ENCODE assay signal across 17 mouse cellular contexts in genomic region chr11:119150442-119150841, GRCm38 (mm10).
A peak's percentile ranks its signal among the peaks of the same experiment; 100 is the strongest.
DNase-seq lines count a peak whose midpoint lies in the region; ATAC-seq and TF ChIP-seq lines count a peak whose summit lies in the region.
"Had no signal": no experiment of that assay in that cellular context is flagged by ENCODE, and none has a peak within 500 bp of the region (broad histone marks: within the 10 kb centered on the region; RNA-seq: fewer than 3 reads in every experiment).

No protein-coding gene starts in this region.

- no peak for TF ChIP-seq CTCF in forebrain, postnatal 0 days (IDR thresholded peaks at IDR 0.05; ENCODE audit: low read depth)
- TF ChIP-seq CTCF in hindbrain, postnatal 0 days (IDR thresholded peaks at IDR 0.05; ENCODE audit: low read depth): no peak

- H3K9me3 ChIP-seq in forebrain, postnatal 0 days (ENCODE audit: low read length): no peaks in the 10 kb centered on the region
- no peaks in the 10 kb centered on the region for H3K9me3 ChIP-seq in forebrain, embryonic 11.5 days (ENCODE audit: control insufficient read depth, low read length)
- no peaks in the 10 kb centered on the region for H3K9me3 ChIP-seq in neural tube, embryonic 11.5 days (ENCODE audit: control insufficient read depth, low read length)
- no peaks in the 10 kb centered on the region for H3K9me3 ChIP-seq in hindbrain, postnatal 0 days (ENCODE audit: low read length)
- H3K9me3 ChIP-seq: embryonic facial prominence, embryonic 12.5 days; heart, embryonic 12.5 days; lung, embryonic 15.5 days; megakaryocyte, embryonic 14.5 days had no signal

- 81% methylated on average over 10 of the region's 10 CpGs for WGBS in forebrain, postnatal 0 days
- WGBS in forebrain, embryonic 11.5 days: 88% methylated on average over 10 of the region's 10 CpGs
- WGBS in neural tube, embryonic 11.5 days: 72% methylated on average over 10 of the region's 10 CpGs
- 47% methylated on average over 10 of the region's 10 CpGs for WGBS in hindbrain, postnatal 0 days

- H3K9ac ChIP-seq in forebrain, postnatal 0 days: no peak overlapping the region
- no peak overlapping the region for H3K9ac ChIP-seq in forebrain, embryonic 11.5 days (ENCODE audit: low read length)
- no peak overlapping the region for H3K9ac ChIP-seq in neural tube, embryonic 11.5 days (ENCODE audit: low read length)
- H3K9ac ChIP-seq in hindbrain, postnatal 0 days (replicated peaks; ENCODE audit: low read length): no peak overlapping the region
- H3K9ac ChIP-seq: embryonic facial prominence, embryonic 12.5 days; heart, embryonic 12.5 days; lung, embryonic 15.5 days had no signal

- no peak overlapping the region for H3K27ac ChIP-seq in forebrain, postnatal 0 days (ENCODE audit: low read depth, low read length)
- H3K27ac ChIP-seq in forebrain, embryonic 11.5 days (ENCODE audit: low read depth, low read length): no peak overlapping the region
- H3K27ac ChIP-seq in neural tube, embryonic 11.5 days (ENCODE audit: low read depth, low read length): 0 out of 2 replicates have a peak overlapping the region, but pooled peaks have one; percentile 8
- H3K27ac ChIP-seq in hindbrain, postnatal 0 days: peak overlapping the region; percentile 23
- H3K27ac ChIP-seq: embryonic facial prominence, embryonic 12.5 days; lung, embryonic 15.5 days had no signal

- H3K4me1 ChIP-seq in forebrain, postnatal 0 days (ENCODE audit: insufficient read depth): no peaks in the 10 kb centered on the region
- H3K4me1 ChIP-seq in forebrain, embryonic 11.5 days (replicated peaks; ENCODE audit: control insufficient read depth, insufficient read depth, low read length): peaks cover 10% of the 10 kb centered on the region; the same call in 1 of the 2 replicates
- peaks cover 6% of the 10 kb centered on the region for H3K4me1 ChIP-seq in neural tube, embryonic 11.5 days (ENCODE audit: control insufficient read depth, insufficient read depth, low read length)
- H3K4me1 ChIP-seq in hindbrain, postnatal 0 days (ENCODE audit: insufficient read depth, low read length): no peaks in the 10 kb centered on the region
- H3K4me1 ChIP-seq: lung, embryonic 15.5 days; megakaryocyte, embryonic 14.5 days had no signal

- H3K4me3 ChIP-seq in forebrain, postnatal 0 days (ENCODE audit: low read depth, low read length): no peak overlapping the region
- no peak overlapping the region for H3K4me3 ChIP-seq in forebrain, embryonic 11.5 days (ENCODE audit: low read depth, low read length)
- no peak overlapping the region for H3K4me3 ChIP-seq in neural tube, embryonic 11.5 days (ENCODE audit: low read depth, low read length)
- no peak overlapping the region for H3K4me3 ChIP-seq in hindbrain, postnatal 0 days (ENCODE audit: low read length)
- H3K4me3 ChIP-seq: embryonic facial prominence, embryonic 12.5 days; heart, embryonic 12.5 days; lung, embryonic 15.5 days; megakaryocyte, embryonic 14.5 days had no signal

- no peak overlapping the region for H3K4me2 ChIP-seq in forebrain, postnatal 0 days (ENCODE audit: low read depth)
- H3K4me2 ChIP-seq in forebrain, embryonic 11.5 days (ENCODE audit: low read depth, low read length, severe bottlenecking): no peak overlapping the region
- no peak overlapping the region for H3K4me2 ChIP-seq in neural tube, embryonic 11.5 days (ENCODE audit: low read depth)
- H3K4me2 ChIP-seq in hindbrain, postnatal 0 days (ENCODE audit: low read depth, low read length): no peak overlapping the region
- H3K4me2 ChIP-seq: embryonic facial prominence, embryonic 12.5 days; heart, embryonic 12.5 days; lung, embryonic 15.5 days had no signal

- peaks cover 74% of the 10 kb centered on the region for H3K36me3 ChIP-seq in forebrain, postnatal 0 days (ENCODE audit: insufficient read depth)
- peaks cover 2% of the 10 kb centered on the region; the same call in 1 of the 2 replicates for H3K36me3 ChIP-seq in forebrain, embryonic 11.5 days (ENCODE audit: control insufficient read depth, insufficient read depth, low read length)
- peaks cover 7% of the 10 kb centered on the region for H3K36me3 ChIP-seq in neural tube, embryonic 11.5 days (ENCODE audit: control insufficient read depth, insufficient read depth, low read length)
- H3K36me3 ChIP-seq in hindbrain, postnatal 0 days (ENCODE audit: insufficient read depth, low read length): peaks cover 45% of the 10 kb centered on the region

- ATAC-seq in forebrain, postnatal 0 days: peak; percentile 32; the same call in 1 of the 2 replicates
- ATAC-seq in forebrain, embryonic 11.5 days (replicated peaks; ENCODE audit: low FRiP score): no peak
- ATAC-seq in neural tube, embryonic 11.5 days (ENCODE audit: insufficient read depth, low FRiP score, low TSS enrichment): peak; percentile 67; the same call in 1 of the 2 replicates
- ATAC-seq in hindbrain, postnatal 0 days: peak; percentile 41; the same call in 1 of the 2 replicates

- H3K27me3 ChIP-seq in forebrain, postnatal 0 days (ENCODE audit: insufficient read depth, low read length): no peaks in the 10 kb centered on the region
- no peaks in the 10 kb centered on the region for H3K27me3 ChIP-seq in forebrain, embryonic 11.5 days (ENCODE audit: control insufficient read depth, insufficient read depth, low read length)
- no peaks in the 10 kb centered on the region for H3K27me3 ChIP-seq in neural tube, embryonic 11.5 days (ENCODE audit: control insufficient read depth, insufficient read depth, low read length)
- no peaks in the 10 kb centered on the region for H3K27me3 ChIP-seq in hindbrain, postnatal 0 days (ENCODE audit: insufficient read depth, low read length)
- H3K27me3 ChIP-seq: lung, embryonic 15.5 days had no signal

- no peak for DNase-seq in forebrain, postnatal 0 days
- DNase-seq in forebrain, embryonic 11.5 days (ENCODE audit: low spot score): no peak
- DNase-seq in neural tube, embryonic 11.5 days (ENCODE audit: low spot score): no peak
- DNase-seq in neural tube, embryonic 10.5 days (ENCODE audit: extremely low spot score, low spot score): no peak
- DNase-seq in hindbrain, postnatal 0 days (ENCODE audit: low spot score): peak; percentile 58
- no peak for DNase-seq in right cerebral cortex, adult 18-20 months
- no peak for DNase-seq in ovary, postnatal 10 days (ENCODE audit: low spot score)
- DNase-seq: cerebellum, adult 11-12 months; gastrocnemius, postnatal 25 days; heart, postnatal 4 days; kidney, adult 11 months; kidney, postnatal 36 days; liver had no signal

Comparison
In these comparisons a context has a peak if more than half of its experiments do, and no peak if none do; other contexts are left out.
1. H3K27ac ChIP-seq: peak in neural tube, embryonic 11.5 days (single experiment) and hindbrain, postnatal 0 days (single experiment); none in forebrain, postnatal 0 days (single experiment) and forebrain, embryonic 11.5 days (single experiment).